Mouse (Mus musculus): ENCODE measurements around the gene Man1b1.

Man1b1 gene

DNA sequence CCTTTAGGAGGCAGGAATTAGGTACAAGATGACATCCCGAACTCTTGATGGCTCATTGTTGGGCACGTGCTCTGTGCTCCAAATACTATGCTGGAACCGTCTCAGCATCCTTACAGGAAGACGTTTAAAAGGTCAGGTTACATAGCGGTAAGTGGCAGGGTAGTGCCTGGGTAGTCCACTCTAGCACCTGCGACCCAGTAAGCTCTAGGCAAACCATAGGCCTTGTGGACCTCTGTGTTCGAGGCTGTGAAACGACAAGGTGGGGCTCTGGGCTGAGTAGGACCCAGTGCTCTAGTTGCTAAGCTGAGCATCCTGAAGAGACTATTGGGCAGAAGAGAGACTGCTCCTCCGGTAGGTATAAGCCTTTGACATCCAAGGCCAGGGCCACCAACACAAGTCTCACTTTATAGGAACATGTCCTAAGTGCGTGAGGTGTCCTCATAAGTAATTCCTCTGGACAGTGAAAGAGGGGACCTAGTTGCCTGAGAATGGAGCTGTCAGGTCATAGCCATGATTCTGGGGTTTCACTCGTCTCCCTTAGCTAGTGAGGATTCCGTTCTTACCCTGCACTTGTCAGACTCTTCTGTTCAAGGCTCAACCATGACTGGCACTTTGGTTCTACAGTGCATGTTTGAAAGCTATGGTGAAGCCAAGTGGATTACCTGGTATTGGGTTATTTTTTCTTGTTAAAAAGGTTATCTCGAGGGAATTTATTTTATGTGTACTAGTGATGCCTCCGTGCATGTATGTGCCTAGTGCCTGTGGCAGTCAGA is 26.4 kb upstream of the Man1b1 start:
- no peak for DNase-seq (ENCODE audit: low spot score)

GRCm38 (mm10) chr2:25310180-25310579 is 22.0 kb upstream of the Man1b1 start:
- DNase-seq (ENCODE audit: low spot score), result no peak

DNA sequence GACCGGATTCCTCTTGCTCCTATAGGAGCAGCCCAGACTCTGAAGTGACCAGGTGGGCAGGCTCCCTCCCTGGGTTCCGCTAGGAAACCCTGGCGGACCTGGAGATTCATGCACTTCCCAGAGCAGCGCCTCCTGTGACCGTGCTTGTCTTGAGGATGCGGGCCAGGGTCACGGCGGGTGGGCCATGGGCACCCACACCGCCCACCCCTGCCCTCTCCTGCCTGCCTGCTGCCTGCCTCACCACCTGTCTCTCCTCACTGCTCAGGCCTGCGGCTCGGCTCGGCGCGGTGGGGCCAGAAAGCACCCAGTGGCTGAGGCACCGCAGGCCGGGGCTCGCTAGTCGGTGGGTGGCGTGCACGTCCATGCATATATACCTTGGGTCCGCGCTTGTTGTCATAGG is 21.2 kb upstream of the Man1b1 start:
- no peak for DNase-seq (ENCODE audit: low spot score)

- no peak for DNase-seq (ENCODE audit: low spot score)
Observed at GRCm38 (mm10) chr2:25311491-25311891, 20.6 kb upstream of the Man1b1 start.

DNA sequence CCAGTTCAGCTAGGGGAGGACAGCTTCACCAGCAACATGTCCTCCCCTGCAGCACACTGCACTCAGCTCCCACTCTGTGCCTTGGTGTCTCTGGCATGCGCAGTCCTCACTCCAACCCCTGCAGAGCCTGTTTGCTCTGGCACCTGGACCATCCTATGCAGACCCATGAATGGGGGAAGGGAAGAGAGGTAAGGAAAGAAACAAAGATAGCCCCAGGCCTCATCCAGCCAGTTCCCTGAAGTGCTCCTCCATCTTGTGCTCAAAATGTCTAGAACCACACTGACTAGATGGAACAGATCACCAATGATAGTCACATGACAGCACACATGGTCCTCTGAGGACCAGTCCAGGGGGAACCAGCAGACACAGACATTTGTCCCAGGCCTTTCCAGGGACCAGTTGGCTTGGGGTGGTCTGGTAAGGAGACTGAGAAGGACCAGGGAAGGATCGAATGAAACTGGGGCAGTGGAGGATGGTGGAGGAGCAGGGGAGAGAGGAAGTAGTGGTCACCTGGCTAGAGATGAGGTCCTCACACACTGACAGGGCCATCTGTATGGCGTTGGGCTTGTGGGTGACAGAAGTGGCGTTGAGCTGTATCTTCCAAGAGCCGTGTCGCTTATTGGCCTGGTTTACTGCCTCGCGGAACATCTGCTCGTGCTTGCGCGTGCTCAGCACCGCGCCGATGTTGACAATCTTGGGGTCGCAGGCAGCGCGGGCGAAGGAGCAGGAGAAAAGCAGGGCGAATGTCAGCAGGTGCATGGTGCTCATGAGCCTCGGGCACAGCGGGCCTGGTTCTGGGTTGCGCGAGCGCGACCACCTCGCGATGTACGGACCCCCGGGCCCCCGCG is 13.8 kb upstream of the Man1b1 start:
- no peak for DNase-seq (ENCODE audit: low spot score)

DNA sequence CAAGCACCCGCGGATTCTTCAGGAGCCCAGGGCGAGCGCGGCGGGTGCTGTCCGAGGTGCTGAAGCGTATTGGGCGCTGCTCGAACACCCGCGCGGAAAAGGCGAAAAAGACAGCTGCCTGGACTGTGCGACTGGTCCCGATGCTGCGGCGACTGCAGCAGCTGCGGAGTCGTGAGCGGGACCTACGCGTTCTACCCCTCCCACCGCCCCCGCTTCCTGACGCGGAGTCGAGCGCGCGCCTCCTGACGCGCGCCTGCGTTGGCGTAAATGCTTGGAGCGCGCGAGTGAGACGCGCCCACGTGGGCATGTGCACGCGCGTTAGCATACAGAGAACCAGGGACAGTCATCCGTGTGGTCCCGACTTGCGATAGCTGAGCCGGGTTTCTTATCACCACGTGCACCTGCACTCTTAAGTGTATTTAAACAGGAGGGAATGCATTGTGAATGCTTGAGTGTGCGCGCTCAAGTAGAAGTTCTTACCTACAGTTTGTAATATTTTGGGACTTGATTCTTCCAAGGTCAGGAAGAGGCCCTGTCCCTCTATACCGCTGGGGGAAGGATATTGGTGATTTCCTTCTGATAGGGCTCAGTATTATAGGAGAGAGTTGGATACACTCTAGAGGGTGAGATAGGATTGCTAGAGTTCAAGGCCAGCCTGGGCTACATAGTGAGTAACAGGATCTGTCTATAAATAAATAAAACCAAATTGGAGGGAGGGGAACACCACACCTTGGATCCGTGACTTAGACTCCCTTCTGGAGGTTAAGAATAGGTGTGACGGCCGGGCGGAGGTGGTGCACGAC is 13.0 kb upstream of the Man1b1 start, which contains the start of gene Grin1:
Grin1 (minus strand) TSS at position 217 of the 803 bp plus-strand sequence.
- DNase-seq (ENCODE audit: low spot score), result peak; percentile 63

GRCm38 (mm10) chr2:25320084-25320483 is 12.1 kb upstream of the Man1b1 start:
- no peak for DNase-seq (ENCODE audit: low spot score)

DNA sequence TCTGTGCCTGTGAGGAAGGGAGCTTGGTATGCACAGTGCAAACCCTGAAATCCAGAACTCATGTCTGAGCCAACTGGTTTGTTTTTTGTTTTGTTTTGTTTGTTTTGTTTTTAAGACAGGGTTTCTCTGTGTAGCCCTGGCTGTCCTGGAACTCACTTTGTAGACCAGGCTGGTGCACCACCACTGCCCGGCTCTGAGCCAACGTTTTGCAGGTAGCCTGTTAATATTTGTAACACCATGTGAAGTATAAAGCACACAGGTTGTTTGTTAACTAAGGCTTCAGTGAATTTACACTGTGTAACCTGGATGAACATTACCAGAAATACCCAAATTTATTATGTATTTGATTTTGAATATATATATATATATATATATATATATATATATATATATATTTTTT is 6.1 kb upstream of the Man1b1 start:
- DNase-seq (ENCODE audit: low spot score), result no peak

DNA sequence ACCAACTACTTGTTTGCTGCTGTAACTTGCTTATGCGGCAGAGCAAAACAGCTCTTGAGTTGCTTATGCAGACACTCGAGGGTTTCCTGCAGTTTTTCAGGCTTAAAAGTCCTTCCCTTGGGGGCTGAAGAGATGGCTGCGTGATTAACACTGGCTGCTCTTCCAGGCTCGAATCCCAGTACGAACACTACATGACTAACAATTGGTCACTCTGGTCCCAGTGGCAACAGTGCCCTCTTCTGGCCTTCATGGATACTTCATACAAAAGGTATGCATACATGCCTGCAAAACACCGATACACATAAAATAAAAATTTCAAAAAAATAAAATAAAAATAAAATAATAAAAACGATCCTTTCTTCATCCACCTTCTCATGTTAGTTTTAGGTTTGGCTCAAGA is 3.7 kb upstream of the Man1b1 start:
- no peak for DNase-seq (ENCODE audit: low spot score)

DNA sequence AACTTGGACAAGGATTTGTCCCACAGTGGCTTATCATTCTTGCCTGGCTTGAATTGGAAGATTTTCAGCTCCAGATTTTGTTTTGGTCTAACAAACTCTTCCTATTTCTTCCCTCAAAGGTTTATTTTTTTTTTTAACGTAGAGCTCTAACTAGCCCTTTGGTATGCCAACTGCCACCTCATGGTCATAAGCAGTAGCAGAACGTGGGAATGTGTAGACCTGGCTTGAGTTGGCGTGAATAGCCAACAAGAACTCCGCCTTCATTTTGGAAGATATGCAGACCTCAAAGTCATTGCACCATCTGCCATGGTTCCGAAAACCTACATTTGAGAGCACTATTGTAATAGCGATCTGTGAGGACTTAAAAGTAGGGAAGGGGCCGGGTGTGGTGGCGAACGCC is 668 bp upstream of the Man1b1 start:
- no peak for DNase-seq (ENCODE audit: low spot score)

DNA sequence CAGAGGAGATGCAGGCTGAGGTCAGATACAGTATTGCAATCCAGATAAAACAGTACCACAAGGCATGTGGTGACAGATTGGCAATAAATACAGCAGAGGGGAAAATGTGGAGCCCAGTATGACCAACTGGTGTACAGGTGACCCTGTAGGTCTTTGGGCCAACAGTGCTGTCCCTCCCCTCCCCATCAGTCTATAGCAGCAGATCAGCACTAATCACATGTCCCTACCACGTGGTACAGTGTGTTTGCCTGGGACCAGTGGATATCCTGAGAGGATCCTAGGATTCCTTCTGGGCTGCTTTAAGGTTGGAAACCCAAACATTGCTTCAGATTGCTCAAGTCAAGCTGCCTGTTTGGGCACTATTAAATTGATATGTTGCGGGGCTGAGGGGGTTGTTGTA is 1.4 kb downstream of the Man1b1 start:
- no peak for DNase-seq (ENCODE audit: low spot score)

GRCm38 (mm10) chr2:25338303-25338702 is 6.2 kb downstream of the Man1b1 start:
- no peak for DNase-seq (ENCODE audit: low spot score)

- DNase-seq (ENCODE audit: low spot score), result no peak
Observed at GRCm38 (mm10) chr2:25348162-25348561, 16.0 kb downstream of the Man1b1 start.

GRCm38 (mm10) chr2:25349499-25349898 is 17.4 kb downstream of the Man1b1 start:
- DNase-seq (ENCODE audit: low spot score), result no peak

DNA sequence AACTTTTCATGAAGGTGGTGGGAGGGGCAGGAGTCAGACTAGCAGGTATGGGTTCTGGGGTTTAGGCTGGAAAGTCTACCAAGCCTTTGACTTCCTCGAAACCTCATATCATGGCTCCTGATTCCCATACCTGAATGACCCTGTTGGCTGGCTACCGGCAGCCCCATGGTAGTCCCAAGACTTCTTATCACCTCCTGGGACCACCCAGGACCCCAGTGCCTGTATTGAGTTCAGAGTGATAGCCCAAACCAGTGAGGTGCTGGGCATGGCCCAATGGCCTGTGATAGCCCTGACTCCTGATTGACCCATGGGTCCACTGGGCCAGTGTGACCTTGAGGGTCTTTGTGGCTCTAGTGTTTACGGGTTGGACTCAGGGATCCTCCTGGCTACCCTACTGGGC is 18.6 kb downstream of the Man1b1 start:
- DNase-seq (ENCODE audit: low spot score), result no peak

GRCm38 (mm10) chr2:25354211-25354610 is 22.1 kb downstream of the Man1b1 start:
- no peak for DNase-seq (ENCODE audit: low spot score)

DNA sequence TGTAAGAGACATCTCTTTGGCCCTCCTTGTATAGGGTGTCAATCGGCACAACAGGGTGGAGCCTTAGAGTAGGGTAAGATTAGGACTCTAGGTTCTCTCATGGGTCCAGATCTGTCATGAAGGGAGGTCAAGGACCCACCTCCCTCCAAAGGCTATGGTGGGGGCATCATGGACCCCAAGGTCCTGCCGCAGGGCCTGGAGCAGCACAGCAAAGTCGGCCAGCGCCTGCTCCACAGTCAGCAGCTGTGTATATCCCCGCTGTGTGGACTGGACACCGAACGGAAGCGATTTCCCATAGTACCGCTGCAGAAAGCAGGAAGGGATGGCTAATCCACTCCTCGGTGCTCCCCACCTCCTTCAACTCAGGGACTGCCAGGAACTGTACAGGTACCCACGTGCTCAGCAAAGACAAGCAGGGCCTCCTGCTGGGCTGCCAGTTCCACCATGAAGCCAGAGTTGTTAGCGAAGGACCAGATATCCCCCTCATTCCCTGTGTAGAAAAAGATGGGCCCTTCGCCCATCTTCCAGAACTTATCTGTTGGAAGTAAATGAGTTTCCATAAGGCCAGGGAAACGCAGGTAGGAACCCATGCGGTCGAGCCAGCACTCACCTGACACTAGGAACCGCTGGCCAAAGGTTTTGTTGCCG is 23.4 kb downstream of the Man1b1 start:
- DNase-seq (ENCODE audit: low spot score), result no peak

GRCm38 (mm10) chr2:25356208-25357079 is 24.3 kb downstream of the Man1b1 start, which contains the start of gene Dpp7:
Dpp7 (minus strand) TSS chr2:25356359.
- DNase-seq (ENCODE audit: low spot score), result peak; percentile 70

DNA sequence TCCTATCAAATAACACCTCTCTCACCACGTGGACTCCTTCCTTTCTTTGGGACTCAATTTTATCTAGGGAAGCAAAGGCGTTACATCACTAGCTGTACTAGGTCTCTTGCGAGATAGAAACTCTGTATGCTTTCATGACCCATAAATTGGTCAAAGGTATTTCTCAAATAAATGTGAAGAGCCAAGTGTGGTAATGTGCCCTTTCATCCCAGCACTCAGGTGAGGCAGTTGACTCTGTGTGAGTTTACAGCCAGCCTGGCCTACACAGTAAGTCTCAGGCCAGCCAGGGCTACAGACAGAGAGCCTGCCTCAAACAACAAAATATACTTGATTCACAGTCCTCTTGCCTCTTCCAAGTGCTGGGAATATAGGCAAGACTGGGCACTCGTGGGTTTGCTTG is 27.7 kb downstream of the Man1b1 start:
- no peak for DNase-seq (ENCODE audit: low spot score)

DNA sequence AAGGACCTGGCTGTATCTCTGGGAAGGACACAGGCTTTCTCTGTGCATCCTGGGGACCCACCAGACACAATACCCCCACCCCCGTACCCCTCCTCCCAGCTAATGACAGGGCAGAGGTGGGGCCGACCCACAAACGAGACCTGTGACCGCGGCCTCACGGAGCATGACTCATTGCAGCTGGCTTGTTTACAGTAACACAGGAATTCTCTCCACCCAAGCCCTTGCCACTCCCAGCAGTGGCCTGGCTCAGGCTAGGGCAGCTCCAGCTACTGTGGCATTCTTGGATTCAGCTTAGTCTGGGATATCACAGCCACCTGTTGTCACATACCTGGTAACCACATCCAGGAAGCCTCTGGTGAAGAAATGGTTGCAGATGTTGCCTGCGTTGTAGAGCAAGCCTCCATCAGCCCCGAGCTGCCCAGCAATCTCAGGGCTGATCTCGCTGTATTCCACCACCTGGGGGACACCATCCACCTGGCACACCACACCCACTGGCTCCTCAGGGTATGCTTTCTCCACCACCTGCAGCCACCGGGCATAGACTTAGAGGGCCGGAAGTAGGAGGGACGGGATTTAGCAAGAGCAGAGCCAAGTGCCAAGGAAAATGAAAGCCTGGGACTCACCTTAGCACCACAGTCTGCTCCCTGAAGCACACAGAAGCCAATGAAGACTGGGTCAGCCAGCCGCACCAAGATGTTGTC is 31.5 kb downstream of the Man1b1 start:
- DNase-seq (ENCODE audit: low spot score), result no peak

Measured in ovary, postnatal 14 days (tissue).